Mouse (Mus musculus) neural tube, embryonic 10.5 days (tissue): ENCODE data around the gene Vav3.

Experiments
- DNase-seq: peaks from one replicate; pipeline ENCODE4 v3.0.0-alpha.2; 2017; ENCODE audit warnings: low spot score; ENCODE audit errors: extremely low spot score

The Vav3 gene

DNA sequence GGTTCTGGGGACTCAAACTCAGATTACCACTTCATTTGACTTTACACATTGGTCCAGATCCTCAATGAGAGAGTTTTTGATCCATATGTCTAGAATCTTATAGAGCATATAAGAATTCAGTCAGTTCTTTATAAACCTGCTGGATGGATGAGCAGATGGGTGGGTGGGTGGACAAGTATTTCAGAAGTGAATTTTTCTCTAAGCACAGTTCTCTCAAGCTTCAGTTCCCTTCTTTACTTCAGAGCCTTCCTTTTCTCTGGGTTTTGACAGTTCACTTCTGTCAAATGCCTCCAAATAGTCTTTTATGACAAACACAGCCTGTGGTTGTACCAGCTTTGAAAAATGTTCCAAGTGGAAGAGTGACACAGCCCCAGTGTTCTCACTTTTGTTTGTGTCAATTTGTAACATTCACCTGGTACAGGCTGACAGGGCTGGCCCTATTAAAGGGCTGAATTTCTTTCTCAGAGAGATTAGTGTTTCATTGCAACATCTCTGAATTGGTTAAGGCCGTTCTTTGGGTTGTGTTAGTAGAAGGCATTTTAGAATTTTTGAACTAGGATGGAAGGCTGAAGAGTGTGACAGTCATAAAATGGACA, 159.5 kb downstream of the Vav3 start:
- DNase-seq: no peak

DNA sequence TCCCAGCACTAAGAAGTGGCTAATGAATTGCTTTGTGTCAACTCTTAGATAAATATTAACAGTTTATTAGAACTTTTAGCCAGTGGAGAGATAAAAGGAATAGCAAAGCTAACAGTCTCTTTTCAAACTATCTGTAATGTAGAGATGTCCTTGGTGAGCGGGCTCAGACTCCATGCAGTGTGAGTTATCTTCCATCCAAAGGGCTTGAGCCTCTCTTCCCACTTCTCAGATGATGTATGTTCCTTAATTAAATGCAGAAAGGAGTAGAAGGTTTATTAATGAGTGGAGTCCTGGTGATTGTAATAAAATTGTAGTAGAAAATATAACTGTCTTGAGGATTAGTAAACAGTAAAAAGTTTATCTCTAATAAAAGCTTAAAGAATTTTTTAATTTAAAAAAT, 169.3 kb downstream of the Vav3 start:
- DNase-seq: no peak

DNA sequence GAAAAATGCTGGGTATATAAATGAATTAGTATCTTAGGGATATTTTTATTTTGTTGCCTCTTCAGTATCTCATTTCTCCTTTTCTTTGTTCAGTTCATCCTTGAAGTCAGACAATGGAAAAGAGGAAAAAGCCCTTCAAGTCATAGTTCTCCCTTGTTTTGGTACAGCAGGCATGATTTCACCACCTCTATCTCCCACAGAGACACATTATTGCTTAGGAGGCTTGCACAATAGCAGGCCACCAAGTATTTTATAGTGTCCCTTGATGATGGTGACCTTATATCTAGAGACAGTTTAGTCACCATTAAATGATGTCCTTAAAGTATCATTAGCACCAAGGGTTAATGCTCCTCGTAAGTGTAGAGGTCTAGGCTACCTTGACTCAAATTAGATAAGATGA, 171.4 kb downstream of the Vav3 start:
- DNase-seq: no peak

DNA sequence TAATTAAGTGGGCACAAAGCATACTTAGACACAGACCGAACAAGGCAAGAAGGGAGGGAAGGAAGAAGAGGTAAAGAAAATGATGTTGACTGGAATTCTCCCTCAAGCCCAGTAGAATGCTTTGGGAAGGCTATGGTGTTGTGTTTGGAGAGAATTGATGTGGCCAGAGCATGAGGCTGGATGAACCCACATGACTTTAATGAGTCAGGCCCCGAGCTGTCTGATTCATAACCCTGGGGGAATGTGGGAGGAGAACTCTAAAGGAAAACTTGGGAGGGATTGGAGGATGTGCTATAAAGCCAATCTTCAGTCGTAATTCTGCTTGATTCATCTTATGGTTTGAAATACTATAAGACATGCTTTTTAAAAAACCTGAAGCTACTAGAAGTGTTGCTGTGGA, 175.0 kb downstream of the Vav3 start:
- DNase-seq: no peak

DNA sequence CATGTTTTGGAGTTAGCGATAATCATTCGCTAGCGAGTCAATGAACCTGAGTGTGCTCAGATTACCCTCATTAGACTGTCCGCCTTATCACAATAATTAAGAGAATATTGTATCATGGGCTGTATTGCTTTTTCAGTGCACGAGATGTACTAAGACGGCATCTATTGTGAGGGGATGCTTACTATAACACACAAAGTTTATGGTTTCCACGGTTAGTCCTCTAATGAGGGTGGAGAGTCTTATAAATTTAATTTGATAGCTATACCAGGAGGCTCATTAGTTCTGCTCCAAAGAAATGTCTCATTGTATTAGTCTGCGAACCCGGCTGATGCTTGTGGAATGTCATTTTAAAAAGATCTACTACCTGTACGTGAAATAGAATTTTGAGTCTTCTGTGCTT, 175.9 kb downstream of the Vav3 start:
- no peak for DNase-seq

DNA sequence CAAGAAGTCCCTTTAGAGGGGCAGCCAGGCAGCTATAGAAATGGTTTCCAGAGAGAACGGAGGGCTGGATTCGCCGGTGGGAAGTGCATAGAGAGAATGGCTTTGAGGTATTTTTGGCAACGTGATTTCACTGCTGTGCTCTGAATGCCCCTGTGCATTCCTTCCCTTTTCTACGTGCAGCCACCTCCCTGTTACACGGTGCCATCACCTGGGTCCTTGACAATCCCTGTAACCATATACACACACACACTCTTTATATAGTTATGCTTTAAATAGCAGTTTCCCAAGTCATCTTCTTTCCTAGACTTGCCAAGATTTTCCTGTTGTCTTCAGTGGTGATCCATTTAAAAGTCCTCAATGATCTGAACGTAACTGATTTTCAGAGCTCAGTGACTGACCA, 181.7 kb downstream of the Vav3 start:
- no peak for DNase-seq

DNA sequence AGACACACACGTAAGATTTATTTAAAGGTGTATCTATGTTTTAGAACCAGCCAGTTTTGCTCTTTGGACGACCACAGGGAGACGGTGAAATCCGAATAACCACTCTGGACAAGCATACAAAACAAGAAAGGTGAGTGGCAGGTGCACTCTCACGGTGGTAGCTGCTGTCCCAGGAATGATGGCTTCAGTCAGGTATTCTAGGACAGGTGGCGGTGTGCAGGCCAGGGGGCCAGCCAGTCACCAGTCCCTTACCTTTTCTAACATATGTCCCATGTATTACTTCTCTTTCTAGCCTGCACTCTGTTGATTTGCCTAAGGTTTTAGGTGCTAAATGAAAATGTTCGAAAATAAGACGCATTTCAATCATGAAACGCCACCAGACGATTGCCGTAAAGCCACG, 185.4 kb downstream of the Vav3 start:
- DNase-seq: no peak

DNA sequence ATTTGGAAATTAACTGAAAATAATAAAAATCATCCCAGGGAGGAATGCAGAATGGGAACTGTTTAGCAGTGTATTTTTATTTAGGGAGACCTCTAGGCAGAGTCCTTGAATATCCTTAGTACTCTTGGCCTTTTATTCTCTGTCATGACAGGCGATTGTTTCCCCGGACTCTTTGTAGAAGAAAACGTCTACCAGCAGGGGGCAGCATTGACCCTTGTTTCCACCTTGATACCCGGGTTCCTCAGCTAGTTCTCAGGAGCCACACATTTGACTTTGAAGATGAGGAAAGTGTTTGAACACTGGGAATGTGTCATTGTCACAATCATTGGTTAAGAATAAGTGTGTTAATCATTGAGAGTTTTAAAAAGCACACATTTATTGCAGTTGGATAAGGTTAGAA, 185.8 kb downstream of the Vav3 start:
- peak; percentile 87 for DNase-seq

DNA sequence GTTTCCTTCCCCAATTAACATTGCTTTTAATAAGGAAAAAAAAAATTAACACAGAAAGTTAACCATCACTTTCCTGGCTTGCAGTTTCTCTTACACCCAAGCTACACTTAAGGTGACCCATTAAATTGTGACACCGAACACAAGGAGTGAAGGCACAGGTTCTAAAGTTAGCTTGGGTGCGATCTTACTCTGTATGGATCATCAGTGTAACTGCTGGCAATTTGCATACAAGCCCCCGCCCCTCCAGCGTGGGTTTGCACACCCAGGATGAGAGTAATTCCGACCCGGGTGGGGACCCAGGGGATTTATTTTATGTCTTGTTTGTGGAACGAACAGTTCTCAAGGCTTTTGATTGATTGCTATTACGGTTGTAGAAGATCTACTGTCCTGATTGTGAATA, 186.2 kb downstream of the Vav3 start:
- DNase-seq: no peak

DNA sequence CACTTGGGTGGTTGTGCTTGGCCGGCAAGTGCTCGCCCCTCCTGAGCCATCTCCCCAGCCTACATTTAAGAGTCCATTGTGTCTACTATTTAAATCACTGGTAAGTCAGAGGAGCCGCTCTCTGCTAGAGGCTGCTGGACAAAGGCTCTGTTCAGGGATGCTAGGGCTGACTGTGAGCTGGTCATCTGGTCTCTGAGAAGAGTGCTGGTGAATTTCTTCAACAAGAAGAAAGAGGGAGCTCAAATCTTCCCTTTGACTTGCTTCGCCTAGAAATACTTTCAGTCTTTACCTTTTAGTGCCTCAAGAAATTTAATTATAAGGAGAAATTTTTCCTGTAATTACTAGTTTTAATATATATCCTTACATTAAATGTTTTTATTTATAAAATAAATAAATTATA, 188.2 kb downstream of the Vav3 start:
- no peak for DNase-seq

DNA sequence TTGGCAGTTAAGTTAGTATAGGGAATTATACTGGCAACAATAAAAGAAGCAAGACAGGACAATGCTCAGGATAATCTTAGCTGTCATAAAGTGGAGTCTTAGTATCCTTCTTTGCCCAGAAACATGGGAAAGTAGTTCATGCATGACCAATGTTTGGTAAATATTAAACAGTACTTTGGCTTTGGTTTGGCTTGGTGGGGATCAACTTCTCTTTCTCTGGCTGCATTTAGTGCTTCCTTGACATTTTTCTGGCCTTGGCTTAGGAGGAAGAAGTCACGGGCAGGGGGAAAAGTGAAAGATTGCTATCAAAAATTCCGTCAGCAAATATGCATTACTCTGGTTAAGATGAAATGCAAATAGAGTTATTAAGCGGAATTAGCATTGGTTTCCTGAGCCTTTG, 197.2 kb downstream of the Vav3 start:
- no peak for DNase-seq

DNA sequence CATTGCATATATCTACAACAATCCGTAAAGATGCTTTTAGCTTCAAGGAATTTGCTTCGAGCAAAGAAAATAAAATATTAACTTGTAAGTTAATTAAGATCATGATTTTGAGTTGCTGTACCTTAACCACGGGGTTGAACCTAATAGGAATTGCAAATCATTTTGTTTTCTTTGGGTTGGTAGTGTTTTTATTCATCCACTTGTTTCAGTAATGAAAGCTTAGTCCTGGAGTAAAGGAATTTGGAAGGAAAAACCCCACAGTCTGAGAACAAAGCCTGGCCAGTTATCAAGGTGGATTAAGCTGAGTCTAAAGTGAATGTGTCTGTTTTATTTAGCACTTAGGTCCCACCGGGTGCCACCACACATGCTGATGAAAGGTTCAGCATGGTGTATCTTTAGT, 199.6 kb downstream of the Vav3 start:
- no peak for DNase-seq

DNA sequence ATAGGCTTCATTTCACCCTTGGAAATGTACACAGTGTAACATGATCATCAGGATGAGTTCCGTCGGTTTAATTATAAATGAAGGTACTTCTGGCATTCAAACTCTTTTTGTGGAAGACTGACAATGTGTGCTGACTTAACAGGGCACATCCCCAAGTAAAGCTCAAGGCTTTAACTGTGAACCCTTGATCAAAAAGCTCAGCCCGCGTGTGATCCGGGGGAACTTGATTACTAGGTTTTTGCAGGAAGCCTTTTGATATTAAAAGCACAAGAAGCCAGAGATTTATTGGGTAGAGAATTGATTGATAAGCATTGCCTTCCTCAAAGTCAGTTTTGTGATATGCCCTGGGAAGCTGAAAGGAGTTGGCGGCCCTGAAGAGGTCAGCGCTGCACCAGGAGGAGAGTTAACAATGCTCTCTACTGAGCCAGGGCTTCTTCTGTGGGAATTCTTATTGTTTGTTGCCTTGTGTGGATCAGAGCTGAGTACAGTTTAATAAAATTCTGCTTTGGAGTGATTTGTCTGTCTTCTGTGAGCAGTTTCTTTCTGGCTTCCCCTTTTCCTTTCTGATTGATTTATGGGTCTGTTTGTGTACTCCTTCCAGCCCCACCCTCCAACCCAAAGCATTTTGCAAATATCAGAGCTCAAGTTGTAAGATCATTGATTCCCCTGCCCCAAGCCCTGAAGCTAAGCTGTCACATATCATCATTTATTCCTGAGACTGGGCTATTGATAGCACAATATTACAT, 204.2 kb downstream of the Vav3 start:
- no peak for DNase-seq

DNA sequence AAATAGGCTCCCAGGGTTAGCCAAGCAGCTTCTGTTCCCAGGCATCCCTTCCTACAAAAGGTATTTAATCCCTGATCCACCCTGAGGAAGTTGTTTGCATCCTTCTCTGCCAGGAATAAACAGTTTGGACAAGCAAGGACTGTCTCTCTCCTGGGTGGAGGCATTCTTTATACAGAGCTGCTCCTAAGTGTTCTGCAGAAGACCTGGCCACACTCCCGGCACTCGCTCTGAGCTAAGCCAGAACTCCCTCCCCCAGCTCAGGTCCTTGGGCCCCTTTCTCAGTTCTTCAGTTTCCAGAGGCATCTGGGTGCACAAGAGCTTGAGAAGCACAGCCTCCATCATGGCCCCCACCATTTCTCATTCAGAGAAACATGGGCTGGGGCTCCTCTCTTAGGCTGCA, 216.9 kb downstream of the Vav3 start:
- no peak for DNase-seq

DNA sequence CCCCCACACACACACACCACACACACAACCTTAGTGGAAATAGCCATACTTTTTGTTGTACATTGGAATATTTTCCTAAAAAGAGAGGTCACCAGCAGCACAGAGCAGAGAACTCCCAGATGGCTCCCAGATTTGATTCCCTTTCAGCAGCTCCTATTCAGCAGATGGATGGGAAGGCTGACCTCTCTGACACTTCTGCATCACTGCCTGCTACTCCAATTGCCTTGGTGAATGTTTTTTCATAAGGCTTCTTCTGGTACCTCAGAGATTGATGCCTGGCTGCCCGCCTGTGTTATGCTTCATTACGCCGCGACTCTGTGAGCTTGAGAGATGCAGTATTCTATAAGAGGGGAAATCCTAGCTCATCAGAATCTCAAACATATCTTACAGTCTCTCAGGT, 220.8 kb downstream of the Vav3 start:
- peak; percentile 58 for DNase-seq

DNA sequence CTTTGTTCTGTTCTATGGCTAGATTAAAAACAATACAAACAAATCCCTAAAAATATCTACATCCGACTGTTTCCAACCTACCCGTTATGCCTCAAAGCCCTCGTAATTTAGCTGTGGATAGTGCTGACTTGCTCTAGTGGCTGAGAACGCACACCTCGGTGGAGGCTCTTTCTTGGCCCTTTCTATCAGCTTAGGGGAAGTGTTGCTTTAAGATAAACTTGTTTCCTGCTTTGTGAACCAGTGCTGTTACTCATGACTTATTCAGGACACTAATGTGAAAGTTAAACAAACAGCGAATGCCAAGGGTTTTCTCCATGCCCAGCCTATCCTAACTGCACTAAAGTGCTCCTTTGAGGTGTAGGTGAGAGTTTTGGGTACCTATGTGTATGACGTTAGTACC, 221.3 kb downstream of the Vav3 start:
- no peak for DNase-seq

DNA sequence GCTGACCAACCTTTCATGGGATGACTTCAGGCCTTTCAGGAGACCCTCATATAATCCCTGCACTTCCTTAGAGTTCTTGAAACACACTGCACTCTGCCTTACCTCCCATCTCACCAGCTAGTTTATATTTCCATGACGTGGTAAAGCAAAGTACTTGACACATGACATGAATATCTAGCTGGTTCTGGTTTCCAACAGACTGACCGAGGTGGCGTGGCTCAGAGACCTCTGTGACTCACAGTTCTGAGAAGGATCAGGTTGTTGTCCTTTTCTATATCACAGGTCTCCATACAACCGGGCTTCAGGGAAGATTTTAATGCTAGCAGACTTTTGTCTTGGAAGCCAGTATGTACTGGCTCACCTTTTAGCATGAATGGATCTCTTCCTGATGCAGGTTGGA, 221.8 kb downstream of the Vav3 start:
- no peak for DNase-seq

DNA sequence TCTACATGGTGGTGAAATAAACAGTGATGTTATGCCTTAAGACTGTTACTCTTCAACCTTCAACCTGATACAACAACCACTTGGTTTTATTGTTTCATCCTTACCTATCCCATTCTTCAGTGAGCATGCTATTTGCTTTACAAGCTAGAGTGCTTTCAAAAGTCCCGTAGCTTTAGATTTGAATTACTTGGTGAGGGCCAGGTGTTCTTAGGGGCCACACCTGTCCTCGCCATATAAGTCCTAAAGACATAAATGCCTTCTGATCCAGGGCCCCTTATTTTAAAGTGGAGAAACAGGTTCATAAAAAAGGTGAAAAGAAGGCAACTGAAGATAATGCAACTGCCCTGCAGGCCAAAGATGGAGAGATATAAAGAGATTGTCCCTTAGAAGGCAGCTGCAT, 224.0 kb downstream of the Vav3 start:
- no peak for DNase-seq

DNA sequence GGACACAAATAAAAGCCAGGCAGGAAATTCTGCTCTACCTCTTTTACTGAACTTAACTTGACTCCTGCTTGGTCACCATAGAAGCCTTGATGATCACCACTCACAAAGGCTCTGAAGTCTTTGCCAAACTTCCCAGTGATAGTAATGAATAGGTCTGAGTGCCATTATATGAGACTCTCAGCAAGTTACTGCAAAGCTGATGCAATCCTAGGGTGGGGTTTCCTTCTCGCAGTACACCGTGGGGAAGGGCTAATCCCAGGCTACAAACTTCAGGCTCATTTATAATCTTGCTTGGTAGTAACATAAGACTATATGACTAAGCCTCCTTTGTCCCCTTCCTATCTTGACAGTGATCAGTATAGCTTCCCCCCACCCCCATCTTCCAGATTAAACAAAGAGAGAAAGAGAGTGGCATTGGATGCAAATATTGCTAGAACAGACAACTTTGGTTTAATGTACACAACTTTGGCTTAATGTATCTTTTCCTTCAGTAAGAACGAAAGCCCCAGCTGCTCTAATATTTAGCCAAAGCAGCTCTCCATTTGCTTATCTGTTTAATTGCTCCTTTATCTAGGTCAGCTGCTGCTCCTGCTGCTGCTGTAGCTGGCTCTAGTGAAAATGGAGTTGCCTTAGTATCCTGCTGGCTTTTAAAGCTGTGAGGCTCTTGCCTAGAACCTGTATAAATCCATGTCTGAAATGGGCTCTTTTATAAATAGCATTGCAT, 228.3 kb downstream of the Vav3 start:
- no peak for DNase-seq

DNA sequence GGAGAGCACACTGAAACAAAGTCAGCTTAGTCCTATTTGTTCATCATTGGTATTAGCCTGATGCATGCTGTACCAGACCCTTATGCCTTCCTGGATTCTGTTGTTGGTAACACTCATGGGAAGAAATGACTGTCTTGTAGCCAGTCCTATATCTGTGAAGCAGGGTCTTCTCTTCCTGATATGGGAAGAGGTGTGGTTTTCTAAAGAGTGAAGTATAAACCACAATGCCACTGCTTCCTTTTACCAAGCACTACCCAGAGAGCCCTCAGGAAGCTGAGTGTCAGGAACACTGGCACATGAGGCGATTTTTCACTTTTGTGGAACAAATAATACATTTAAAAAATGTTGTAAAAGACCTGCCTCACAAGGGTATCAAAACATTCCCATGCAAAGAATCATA, 231.0 kb downstream of the Vav3 start:
- no peak for DNase-seq

DNA sequence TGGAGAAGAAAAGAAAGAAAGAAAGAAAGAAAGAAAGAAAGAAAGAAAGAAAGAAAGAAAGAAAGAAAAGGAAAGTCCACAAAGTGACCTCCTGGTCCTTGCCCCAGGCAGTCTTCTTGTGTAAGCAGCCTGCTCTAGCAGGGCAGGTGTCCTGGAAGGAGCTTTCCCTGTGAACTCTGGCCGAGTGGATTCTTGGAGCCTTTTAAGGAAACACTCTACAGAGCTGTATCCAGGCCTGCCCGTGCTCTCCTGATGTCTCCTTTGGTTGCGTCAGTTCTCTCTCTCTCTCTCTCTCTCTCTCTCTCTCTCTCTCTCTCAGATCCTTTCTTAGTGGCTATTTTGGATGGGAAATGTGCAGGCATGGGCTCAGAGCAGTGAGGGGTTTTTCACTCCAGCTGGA, 232.4 kb downstream of the Vav3 start:
- no peak for DNase-seq

DNA sequence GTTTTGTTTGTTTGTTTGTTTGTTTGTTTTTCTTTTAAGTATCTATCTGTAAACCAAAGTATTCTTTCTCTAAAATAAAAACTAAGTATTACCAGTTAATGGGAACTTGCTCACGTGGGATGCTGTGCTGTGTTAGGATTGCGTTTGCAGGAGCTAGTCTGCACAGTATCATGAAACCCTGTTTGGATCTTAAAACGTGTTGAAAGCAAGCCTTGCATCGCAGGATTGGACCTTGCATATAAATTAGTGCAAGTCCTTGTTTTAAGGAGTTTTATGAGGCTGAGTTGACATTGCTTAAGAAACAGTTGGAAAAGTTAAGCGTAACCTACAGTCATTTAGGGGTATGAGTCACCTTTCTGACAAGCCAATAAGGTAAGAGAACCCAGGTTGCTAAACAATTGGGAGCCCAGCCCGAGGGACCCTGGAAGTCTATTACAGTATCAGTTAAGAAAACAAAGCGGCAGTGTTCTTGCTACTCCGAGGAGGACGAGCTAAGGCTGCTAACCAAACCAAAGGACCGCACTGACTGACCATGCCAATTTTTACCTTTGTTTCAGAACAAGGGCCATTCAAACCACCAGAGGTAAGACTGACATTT, 233.2 kb downstream of the Vav3 start:
- DNase-seq: no peak

DNA sequence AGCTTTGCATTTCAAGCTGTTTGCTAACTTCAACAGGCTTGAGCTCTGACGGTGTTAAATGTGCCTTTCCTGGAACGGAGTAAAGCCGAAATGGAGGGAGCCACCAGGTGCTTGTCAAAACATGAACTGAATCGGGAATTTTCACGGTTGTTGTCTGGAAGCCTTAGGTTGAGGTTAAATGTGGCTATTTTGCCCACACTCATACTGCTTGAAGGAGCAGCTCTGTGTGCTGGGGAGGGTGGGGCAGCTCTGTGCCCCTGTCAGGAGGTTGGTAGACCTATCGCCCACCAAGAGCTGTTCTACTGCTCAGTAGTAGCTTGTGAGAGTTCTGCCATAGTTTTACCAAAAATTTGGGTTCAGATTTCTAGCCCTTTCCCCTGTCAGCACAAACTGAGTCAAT, 233.7 kb downstream of the Vav3 start:
- DNase-seq: no peak
